Mouse (Mus musculus) myocyte (in vitro differentiated cells): ENCODE results near the gene Arhgap6.

Experiments
- MAX ChIP-seq: IDR thresholded peaks from one replicate; pipeline ENCODE4 v1.6.1; 2011; ENCODE audit warnings: low read depth, mild to moderate bottlenecking, control low read depth
- MYOD1 ChIP-seq, 3 experiments: IDR thresholded peaks; one replicate each; pipeline ENCODE4 v1.6.1; 2011; ENCODE audit warnings: control low read depth in 2 of 3, low read depth in 2 of 3, mild to moderate bottlenecking in 2 of 3, moderate library complexity in 1 of 3; ENCODE audit not compliant: insufficient read length in 2 of 3, control insufficient read depth in 1 of 3
- MYOG ChIP-seq, 3 experiments: IDR thresholded peaks; one replicate each; pipeline ENCODE4 v1.6.1; 2011; ENCODE audit warnings: control low read depth in 2 of 3, low read depth in 2 of 3, mild to moderate bottlenecking in 2 of 3; ENCODE audit not compliant: insufficient read length in 2 of 3, control insufficient read depth in 1 of 3, insufficient read depth in 1 of 3
- POLR2A ChIP-seq: IDR thresholded peaks from one replicate; pipeline ENCODE4 v1.6.1; 2011; ENCODE audit warnings: low read depth, mild to moderate bottlenecking, control low read depth, moderate library complexity; ENCODE audit not compliant: insufficient read length
- POLR2AphosphoS2 ChIP-seq: IDR thresholded peaks from one replicate; pipeline ENCODE4 v1.6.1; 2011; ENCODE audit warnings: low read depth, control low read depth; ENCODE audit not compliant: insufficient read length
- SRF ChIP-seq: IDR thresholded peaks from one replicate; pipeline ENCODE4 v1.6.1; 2011; ENCODE audit warnings: low read depth; ENCODE audit not compliant: control insufficient read depth, insufficient read length
- TCF12 ChIP-seq: IDR thresholded peaks from one replicate; pipeline ENCODE4 v1.6.1; 2011; ENCODE audit warnings: mild to moderate bottlenecking, control low read depth; ENCODE audit not compliant: poor library complexity, insufficient read depth, severe bottlenecking
- TCF3 ChIP-seq: IDR thresholded peaks from one replicate; pipeline ENCODE4 v1.6.1; 2011; ENCODE audit warnings: low read depth, control low read depth; ENCODE audit not compliant: insufficient read length
- USF1 ChIP-seq: IDR thresholded peaks from one replicate; pipeline ENCODE4 v1.6.1; 2011; ENCODE audit warnings: low read depth, mild to moderate bottlenecking, control low read depth, moderate library complexity

DNA sequence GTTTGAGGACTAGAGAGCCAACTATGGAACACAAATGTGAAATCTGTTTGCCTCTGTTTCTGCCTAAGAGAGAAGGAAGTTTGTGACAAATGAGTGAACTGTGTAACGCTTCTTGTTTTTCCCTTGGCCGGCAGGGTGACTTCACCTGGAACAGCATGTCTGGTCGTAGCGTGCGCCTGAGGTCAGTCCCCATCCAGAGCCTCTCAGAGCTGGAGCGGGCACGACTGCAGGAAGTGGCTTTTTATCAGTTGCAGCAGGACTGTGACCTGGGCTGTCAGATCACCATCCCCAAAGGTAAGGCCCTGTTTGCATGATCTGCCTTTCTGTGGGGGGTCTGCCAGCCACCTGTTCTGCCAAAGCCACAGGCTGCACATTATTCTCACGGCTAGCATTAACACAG, 425.2 kb downstream of the Arhgap6 start:
- TF ChIP-seq POLR2A (no peak), TCF12 (no peak), MAX (no peak), MYOD1 (IDR thresholded peaks at IDR 0.05; ENCODE audit: control insufficient read depth in 1 of 3, insufficient read length in 2 of 3, low read depth in 2 of 3) (no peak), MYOG (IDR thresholded peaks at IDR 0.05; ENCODE audit: control insufficient read depth in 1 of 3, insufficient read depth in 1 of 3, insufficient read length in 2 of 3, low read depth in 2 of 3) (no peak), POLR2AphosphoS2 (no peak), USF1 (no peak), TCF3 (no peak), SRF (no peak)
